Mouse (Mus musculus): ENCODE measurements around the gene Ifnl3. TPM values are rescaled to one million over a fixed set of nuclear protein-coding genes. Genes with fewer than 3 reads are reported as not detected.
A peak's percentile ranks its signal among the peaks of the same experiment; 100 is the strongest.

Ifnl3 gene
- total RNA-seq, 2 experiments from 2014 or later, result not detected

- Histone ChIP-seq H3K4me3 (no peak overlapping the region), H3K27ac (peak overlapping the region; percentile 4; the same call in 1 of the 2 replicates)
- DNase-seq (ENCODE audit: extremely low spot score in 1 of 2, low spot score in 2 of 2), result no peak
- intact Hi-C loops (cut with DNase I), result no loop called here
- no peak for TF ChIP-seq CTCF (IDR thresholded peaks at IDR 0.05)
Observed at GRCm38 (mm10) chr7:28570982-28571682, 48.5 kb downstream of the Ifnl3 start.

GRCm38 (mm10) chr7:28572689-28573088 is 50.1 kb downstream of the Ifnl3 start:
- Histone ChIP-seq H3K27ac (no peak overlapping the region), H3K4me3 (no peak overlapping the region)
- TF ChIP-seq CTCF (IDR thresholded peaks at IDR 0.05), result no peak
- no peak for DNase-seq (ENCODE audit: extremely low spot score in 1 of 2, low spot score in 2 of 2)
- intact Hi-C loops (cut with DNase I), result no loop called here

- H3K4me3 ChIP-seq, result no peak overlapping the region
- H3K27ac ChIP-seq, result no peak overlapping the region
- no peak for DNase-seq (ENCODE audit: extremely low spot score in 1 of 2, low spot score in 2 of 2)
- TF ChIP-seq CTCF (IDR thresholded peaks at IDR 0.05), result no peak
- intact Hi-C loops (cut with DNase I), result no loop called here
Observed at GRCm38 (mm10) chr7:28573236-28573635, 50.6 kb downstream of the Ifnl3 start.

Small RNAs within 50 kb of the gene (microRNA-seq; reads per million reads assigned to microRNA genes)
- gene Mir7049, result 0 to 1.4 reads per million in 2 experiments

Other genes starting within 250 kb of the Ifnl3 start
- 10 to 100 TPM; 32.3 to 33.4 TPM for gene Eid2b, start 245.1 kb upstream of the Ifnl3 start, total RNA-seq (2021)
- 1 to 10 TPM in 1 of 2 experiments, under 1 TPM in 1; 0.79 to 1.1 TPM for gene Selenov, start 231.7 kb upstream of the Ifnl3 start, total RNA-seq (2021)
- gene Dll3, start 220.6 kb upstream of the Ifnl3 start, total RNA-seq (2021), result 1 to 10 TPM; 1.1 to 1.9 TPM
- 10 to 100 TPM; 41.7 to 47.0 TPM for gene Timm50, start 210.8 kb upstream of the Ifnl3 start, total RNA-seq (2021)
- 100 to 1,000 TPM; 124 to 126 TPM for gene Supt5, start 184.1 kb upstream of the Ifnl3 start, total RNA-seq (2021)
- 100 to 1,000 TPM; 440 to 450 TPM for gene Rps16, start 172.2 kb upstream of the Ifnl3 start, total RNA-seq (2021)
- 1 to 10 TPM; 7.1 to 7.7 TPM for gene Plekhg2, start 150.2 kb upstream of the Ifnl3 start, total RNA-seq (2021)
- 1 to 10 TPM; 2.3 to 2.8 TPM for gene Zfp36, start 142.6 kb upstream of the Ifnl3 start, total RNA-seq (2021)
- gene Med29, start 130.1 kb upstream of the Ifnl3 start, total RNA-seq (2021), result 10 to 100 TPM; 18.1 to 18.8 TPM
- gene Paf1, start 129.9 kb upstream of the Ifnl3 start, total RNA-seq (2021), result 10 to 100 TPM; 65.7 to 66.8 TPM
- gene Gmfg, start 85.4 kb upstream of the Ifnl3 start, total RNA-seq (2021), result 1 to 10 TPM; 1.3 to 1.6 TPM
- gene Lrfn1, start 70.9 kb upstream of the Ifnl3 start, total RNA-seq (2021), result 100 to 1,000 TPM in 1 of 2 experiments, 10 to 100 TPM in 1; 96.7 to 105 TPM
- not detected for gene Ifnl2, start 12.4 kb upstream of the Ifnl3 start, total RNA-seq (2021)
- gene Sycn, start 18.0 kb downstream of the Ifnl3 start, total RNA-seq (2021), result not detected
- gene Nccrp1, start 24.4 kb downstream of the Ifnl3 start, total RNA-seq (2021), result under 1 TPM in 1 of 2 experiments, not detected in 1; 0.30 TPM
- gene Samd4b, start 75.3 kb downstream of the Ifnl3 start, total RNA-seq (2021), result 10 to 100 TPM; 74.9 to 78.9 TPM
- gene Pak4, start 75.3 kb downstream of the Ifnl3 start, total RNA-seq (2021), result 1 to 10 TPM; 8.2 to 9.8 TPM
- 1 to 10 TPM; 1.4 to 2.5 TPM for gene Acp7, start 108.5 kb downstream of the Ifnl3 start, total RNA-seq (2021)
- 10 to 100 TPM; 24.6 to 26.2 TPM for gene Fbxo27, start 170.0 kb downstream of the Ifnl3 start, total RNA-seq (2021)
- 1 to 10 TPM; 1.9 to 2.2 TPM for gene Fbxo17, start 194.0 kb downstream of the Ifnl3 start, total RNA-seq (2021)
- 10 to 100 TPM; 58.3 to 69.0 TPM for gene Mrps12, start 219.0 kb downstream of the Ifnl3 start, total RNA-seq (2021)
- 10 to 100 TPM; 13.0 to 13.9 TPM for gene Sars2, start 219.2 kb downstream of the Ifnl3 start, total RNA-seq (2021)
- gene Ccer2, start 233.3 kb downstream of the Ifnl3 start, total RNA-seq (2021), result 1 to 10 TPM; 1.0 to 1.9 TPM
- gene Sirt2, start 243.9 kb downstream of the Ifnl3 start, total RNA-seq (2021), result 100 to 1,000 TPM; 119 to 122 TPM
- gene Nfkbib, start 244.7 kb downstream of the Ifnl3 start, total RNA-seq (2021), result 10 to 100 TPM; 34.8 to 36.8 TPM

All from left cerebral cortex, adult 2 months (tissue).